Mouse (Mus musculus) small intestine, adult 2 months (tissue): ENCODE data around the gene Slc9a2.
"Not testable (repeated sequence)": the region's sequence is repeated elsewhere in the genome, so short reads cannot be mapped to it uniquely, and the experiment has no call there.

Source experiments
- CTCF ChIP-seq: fragments of 200-500 bp; IDR thresholded peaks from 2 replicates; pipeline ENCODE4 v1.5.1; 2012; ENCODE audit warnings: low read depth, mild to moderate bottlenecking, control low read depth, inconsistent platforms, low read length, moderate library complexity, mixed read lengths; ENCODE audit not compliant: insufficient replicate concordance, insufficient read length; ENCODE audit errors: extremely low read depth
- POLR2A ChIP-seq: fragments of 200-500 bp; IDR thresholded peaks from 2 replicates; pipeline ENCODE4 v1.6.1; 2012; ENCODE audit warnings: low read depth, mild to moderate bottlenecking, control low read depth, inconsistent platforms, low read length, moderate library complexity

DNA sequence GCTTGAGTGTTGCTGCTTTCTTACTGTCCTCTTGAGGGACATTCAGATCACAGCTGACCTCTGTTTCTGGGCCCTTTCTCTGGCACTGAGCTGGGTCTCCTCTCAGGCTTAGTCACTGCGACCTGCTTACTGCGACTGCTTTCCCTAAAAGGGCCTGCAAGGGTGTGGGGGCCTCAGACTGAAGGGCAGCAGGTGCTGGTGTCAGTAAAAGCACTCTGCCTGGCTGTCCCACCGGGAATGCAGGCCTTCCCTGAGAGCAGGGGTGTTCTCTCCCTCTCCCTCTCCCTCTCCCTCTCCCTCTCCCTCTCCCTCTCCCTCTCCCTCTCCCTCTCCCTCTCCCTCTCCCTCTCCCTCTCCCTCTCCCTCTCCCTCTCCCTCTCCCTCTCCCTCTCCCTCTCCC, 12.9 kb upstream of the Slc9a2 start:
- not testable (repeated sequence) for TF ChIP-seq CTCF, POLR2A
